In genomic region chr4:40877528-40877927, GRCm38 (mm10) we compare ENCODE assay signal across 10 mouse cellular contexts. TPM values are rescaled to one million over a fixed set of nuclear protein-coding genes. Genes with fewer than 3 reads are reported as not detected.
DNase-seq lines count a peak whose midpoint lies in the region; ATAC-seq lines count a peak whose summit lies in the region.
"Had no signal": no experiment of that assay in that cellular context is flagged by ENCODE, and none has a peak within 500 bp of the region (broad histone marks: within the 10 kb centered on the region; RNA-seq: fewer than 3 reads in every experiment).

No protein-coding gene starts in this region.

- no peaks in the 10 kb centered on the region for H3K27me3 ChIP-seq in heart, embryonic 12.5 days (replicated peaks)
- H3K27me3 ChIP-seq in megakaryocyte, embryonic 14.5 days (replicated peaks) = no peaks in the 10 kb centered on the region
- H3K27me3 ChIP-seq in intestine, embryonic 15.5 days (replicated peaks) = no peaks in the 10 kb centered on the region
- H3K27me3 ChIP-seq in stomach, embryonic 14.5 days (ENCODE audit: control insufficient read depth, insufficient read depth, low read length) = no peaks in the 10 kb centered on the region

- peaks cover 51% of the 10 kb centered on the region for H3K4me1 ChIP-seq in heart, embryonic 12.5 days (replicated peaks)
- peaks cover 79% of the 10 kb centered on the region for H3K4me1 ChIP-seq in megakaryocyte, embryonic 14.5 days
- peaks cover 35% of the 10 kb centered on the region for H3K4me1 ChIP-seq in intestine, embryonic 15.5 days (replicated peaks)
- peaks cover 41% of the 10 kb centered on the region; the same call in 1 of the 2 replicates for H3K4me1 ChIP-seq in stomach, embryonic 14.5 days (ENCODE audit: control insufficient read depth, insufficient read depth, low read length)

- no peak for DNase-seq in heart, adult 18-20 months
- no peak for DNase-seq in thymus, postnatal 0 days (ENCODE audit: low spot score)
- DNase-seq: cerebellum, adult 2 months had no signal

- peak overlapping the region; percentile 79 for H3K27ac ChIP-seq in heart, embryonic 12.5 days (ENCODE audit: poor library complexity, severe bottlenecking)
- H3K27ac ChIP-seq in intestine, embryonic 15.5 days = peak overlapping the region; percentile 74
- peak overlapping the region; percentile 63; the same call in 1 of the 2 replicates for H3K27ac ChIP-seq in stomach, embryonic 14.5 days (ENCODE audit: low read length)

- WGBS in heart, embryonic 12.5 days = 56% methylated on average over 5 of the region's 5 CpGs
- WGBS in intestine, embryonic 15.5 days = 72% methylated on average over 5 of the region's 5 CpGs
- 77% methylated on average over 5 of the region's 5 CpGs for WGBS in stomach, embryonic 14.5 days

- H3K36me3 ChIP-seq in heart, embryonic 12.5 days = no peaks in the 10 kb centered on the region
- no peaks in the 10 kb centered on the region for H3K36me3 ChIP-seq in megakaryocyte, embryonic 14.5 days (replicated peaks; ENCODE audit: low read length)
- no peaks in the 10 kb centered on the region for H3K36me3 ChIP-seq in intestine, embryonic 15.5 days
- no peaks in the 10 kb centered on the region for H3K36me3 ChIP-seq in stomach, embryonic 14.5 days (ENCODE audit: control insufficient read depth, insufficient read depth, low read length)

- no peak for ATAC-seq in heart, embryonic 12.5 days (ENCODE audit: insufficient number of reproducible peaks, low FRiP score)
- no peak for ATAC-seq in megakaryocyte, adult 5-6 weeks (ENCODE audit: poor library complexity, severe bottlenecking)
- no peak for ATAC-seq in intestine, embryonic 15.5 days
- ATAC-seq in stomach, embryonic 14.5 days (ENCODE audit: insufficient number of reproducible peaks, insufficient read depth, low FRiP score, low read depth) = no peak
- no peak for ATAC-seq in cerebellum, adult (ENCODE audit: insufficient number of reproducible peaks, low FRiP score, low TSS enrichment)

- H3K4me2 ChIP-seq in heart, embryonic 12.5 days = peak overlapping the region; percentile 51
- H3K4me2 ChIP-seq in intestine, embryonic 15.5 days (replicated peaks) = peak overlapping the region; percentile 37; the same call in 1 of the 2 replicates
- H3K4me2 ChIP-seq in stomach, embryonic 14.5 days (replicated peaks; ENCODE audit: low read depth, low read length) = no peak overlapping the region

- no peak overlapping the region for H3K9ac ChIP-seq in heart, embryonic 12.5 days
- H3K9ac ChIP-seq in intestine, embryonic 15.5 days = no peak overlapping the region
- no peak overlapping the region for H3K9ac ChIP-seq in stomach, embryonic 14.5 days (replicated peaks; ENCODE audit: low read depth, low read length)

- H3K9me3 ChIP-seq in heart, embryonic 12.5 days (replicated peaks) = no peaks in the 10 kb centered on the region
- no peaks in the 10 kb centered on the region for H3K9me3 ChIP-seq in megakaryocyte, embryonic 14.5 days
- H3K9me3 ChIP-seq in intestine, embryonic 15.5 days = no peaks in the 10 kb centered on the region
- no peaks in the 10 kb centered on the region for H3K9me3 ChIP-seq in stomach, embryonic 14.5 days (ENCODE audit: control insufficient read depth, low read depth, low read length)

- no peak overlapping the region for H3K4me3 ChIP-seq in heart, embryonic 12.5 days
- H3K4me3 ChIP-seq in megakaryocyte, embryonic 14.5 days (replicated peaks) = peak overlapping the region; percentile 73
- H3K4me3 ChIP-seq in intestine, embryonic 15.5 days (replicated peaks) = no peak overlapping the region
- no peak overlapping the region for H3K4me3 ChIP-seq in stomach, embryonic 14.5 days (ENCODE audit: low read depth, low read length)

RNA-seq across cellular contexts. Expression of gene B4galt1, which starts 23.7 kb away (rescaled TPM):
- polyA plus RNA-seq in heart, embryonic 12.5 days (2016; fragmentation: Nextera tagmentation; extraction: Ambion mirVana) = 56.5 and 58.0 TPM in 2 replicates
- 10 to 100 TPM; 58.2 to 59.1 TPM for total RNA-seq in heart, adult 18-20 months (2021)
- 43.8 and 101 TPM in 2 replicates for polyA plus RNA-seq in megakaryocyte, embryonic 14.5 days (2012; ENCODE audit: insufficient read depth, low replicate concordance)
- 75.4 and 79.4 TPM in 2 replicates for total RNA-seq in megakaryocyte, adult 5-6 weeks (2015)
- total RNA-seq in megakaryocyte, adult 5-6 weeks (2017) = 46.4 and 57.4 TPM in 2 replicates
- 30.2 and 33.2 TPM in 2 replicates for polyA plus RNA-seq in intestine, embryonic 15.5 days (2015; fragmentation: Nextera tagmentation; extraction: Ambion mirVana)
- 53.4 and 55.6 TPM in 2 replicates for polyA plus RNA-seq in stomach, embryonic 14.5 days (2014; fragmentation: Nextera tagmentation; extraction: Ambion mirVana)
- polyA plus RNA-seq in thymus, postnatal 0 days (2015; fragmentation: Nextera tagmentation; extraction: Ambion mirVana) = 29.6 and 32.0 TPM in 2 replicates

RNA-seq across cellular contexts. Expression of gene Spink4, which starts 42.3 kb away (rescaled TPM):
- polyA plus RNA-seq in heart, embryonic 12.5 days (2016; fragmentation: Nextera tagmentation; extraction: Ambion mirVana) = 8.9 and 10.4 TPM in 2 replicates
- not detected for total RNA-seq in heart, adult 18-20 months (2021)
- not detected in 2 replicates for polyA plus RNA-seq in megakaryocyte, embryonic 14.5 days (2012; ENCODE audit: insufficient read depth, low replicate concordance)
- total RNA-seq in megakaryocyte, adult 5-6 weeks (2015) = not detected in 2 replicates
- not detected in 2 replicates for total RNA-seq in megakaryocyte, adult 5-6 weeks (2017)
- 309 and 393 TPM in 2 replicates for polyA plus RNA-seq in intestine, embryonic 15.5 days (2015; fragmentation: Nextera tagmentation; extraction: Ambion mirVana)
- 1.6 TPM in 1 of 2 replicates, not detected in the other for polyA plus RNA-seq in stomach, embryonic 14.5 days (2014; fragmentation: Nextera tagmentation; extraction: Ambion mirVana)
- polyA plus RNA-seq in thymus, postnatal 0 days (2015; fragmentation: Nextera tagmentation; extraction: Ambion mirVana) = 2.4 and 2.6 TPM in 2 replicates
- polyA plus RNA-seq: forebrain, embryonic 16.5 days had no signal

Comparison
In these comparisons a context has a peak if more than half of its experiments do, and no peak if none do; other contexts are left out.
1. RNA of gene Spink4, which starts 42.3 kb away (polyA plus RNA-seq): 309 to 393 TPM in intestine, embryonic 15.5 days; 8.9 to 10.4 TPM in heart, embryonic 12.5 days, 2.4 to 2.6 TPM in thymus, postnatal 0 days, 1.6 TPM in stomach, embryonic 14.5 days and not detected in megakaryocyte, embryonic 14.5 days; every median in the first group is over 10 times any median in the second.
2. Peak in every context shown above with its lines, with median percentiles within 50 percentile points of each other: H3K27ac ChIP-seq.